Mouse (Mus musculus): ENCODE measurements at regions not wholly inside any gene's neighbourhood (a gene's known extent, or its start where the extent isn't known, plus 50 kb on each side); places are given as distances from the start of the nearest gene placed in this dataset.

DNA sequence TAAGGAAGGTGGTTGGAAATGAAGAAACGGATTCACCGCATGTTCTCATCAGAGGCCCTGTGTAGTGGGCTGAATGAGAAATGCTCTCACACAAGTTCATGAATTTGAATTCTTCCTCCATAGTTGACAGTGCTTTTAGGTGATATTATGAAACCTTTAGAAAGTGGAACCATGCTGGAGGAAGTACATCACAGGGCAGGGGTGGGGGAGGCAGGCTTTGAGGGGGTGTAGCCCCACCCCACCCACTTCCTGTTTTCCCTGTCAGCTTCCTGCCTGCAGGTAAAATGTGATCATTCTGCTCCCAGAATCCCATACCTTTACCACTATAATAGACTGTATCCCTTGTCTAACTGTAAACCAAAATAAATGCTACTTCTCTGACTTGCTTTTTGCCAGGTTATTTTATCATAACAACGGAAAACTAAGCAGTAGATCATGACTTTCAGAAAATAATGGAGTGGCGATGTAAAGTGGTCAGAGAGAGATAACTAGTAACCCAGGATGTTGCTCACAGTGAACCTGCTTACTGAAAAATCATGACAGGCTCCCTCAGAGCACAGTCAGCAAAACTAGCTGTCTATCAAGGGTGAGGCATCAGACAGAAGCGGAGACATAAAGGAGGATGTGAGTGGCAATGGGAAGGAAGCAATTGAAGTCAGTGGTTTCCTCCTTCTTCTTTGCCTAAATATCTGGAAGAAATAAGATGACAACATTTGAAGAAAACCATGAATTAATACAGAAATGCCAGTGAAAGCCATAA is 230.2 kb downstream of the Rnf144a start:
- H3K27me3 ChIP-seq: no peaks in the 10 kb centered on the region
- H3K9me3 ChIP-seq: no peaks in the 10 kb centered on the region
- 95% methylated on average over 5 of the region's 5 CpGs for WGBS
- no peak overlapping the region for H3K9ac ChIP-seq (replicated peaks)
- no peak overlapping the region for H3K4me3 ChIP-seq
- no peak overlapping the region for H3K27ac ChIP-seq (replicated peaks)
- 0 out of 2 replicates have a peak, but pooled peaks cover 3% of the 10 kb centered on the region for H3K4me1 ChIP-seq
- H3K36me3 ChIP-seq: no peaks in the 10 kb centered on the region
- no peak overlapping the region for H3K4me2 ChIP-seq (replicated peaks)
- no peak for ATAC-seq (replicated peaks)

GRCm38 (mm10) chr12:26183021-26183420 is 232.0 kb downstream of the Rnf144a start:
- 93% methylated on average over 2 of the region's 2 CpGs for WGBS
- Histone ChIP-seq H3K27me3 (no peaks in the 10 kb centered on the region), H3K9me3 (no peaks in the 10 kb centered on the region), H3K9ac (replicated peaks) (no peak overlapping the region), H3K4me3 (no peak overlapping the region), H3K4me2 (replicated peaks) (no peak overlapping the region), H3K27ac (replicated peaks) (no peak overlapping the region), H3K4me1 (0 out of 2 replicates have a peak, but pooled peaks cover 3% of the 10 kb centered on the region), H3K36me3 (no peaks in the 10 kb centered on the region)
- ATAC-seq (replicated peaks): no peak

GRCm38 (mm10) chr12:26180846-26181245 is 234.2 kb downstream of the Rnf144a start:
- H3K9ac ChIP-seq (replicated peaks): no peak overlapping the region
- 66% methylated on average over 7 of the region's 7 CpGs for WGBS

DNA sequence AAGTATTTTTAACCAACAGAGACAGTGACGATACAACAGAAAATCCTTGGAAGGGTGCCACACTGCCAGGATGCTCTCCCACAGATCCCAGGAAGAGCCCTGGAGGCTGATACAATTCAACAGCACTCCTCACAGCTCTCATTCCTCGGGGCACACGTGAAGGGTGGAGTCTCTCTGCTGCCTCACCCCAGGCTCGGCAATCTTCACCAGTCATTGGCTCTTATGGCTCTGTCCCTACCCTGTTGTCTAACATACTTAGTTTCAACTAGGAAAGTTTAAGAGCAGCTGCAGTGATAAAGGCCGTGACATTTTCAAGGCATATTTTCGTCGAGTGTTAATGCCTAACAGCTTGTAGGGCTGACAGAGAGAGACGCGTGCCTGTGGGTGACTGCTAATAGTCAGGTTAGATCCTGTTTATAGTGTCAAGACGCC is 238.8 kb downstream of the Rnf144a start:
- no peak overlapping the region for H3K4me3 ChIP-seq
- 63% methylated on average over 10 of the region's 10 CpGs for WGBS
- H3K9me3 ChIP-seq: no peaks in the 10 kb centered on the region
- ATAC-seq (replicated peaks): no peak
- no peaks in the 10 kb centered on the region for H3K27me3 ChIP-seq
- H3K36me3 ChIP-seq: no peaks in the 10 kb centered on the region
- H3K4me2 ChIP-seq (replicated peaks): no peak overlapping the region
- H3K9ac ChIP-seq (replicated peaks): no peak overlapping the region
- 0 out of 2 replicates have a peak, but pooled peaks cover 6% of the 10 kb centered on the region for H3K4me1 ChIP-seq
- H3K27ac ChIP-seq (replicated peaks): no peak overlapping the region

More at GRCm38 (mm10) chr12:26180846-26181245, 234.2 kb downstream of the Rnf144a start:
- H3K4me1 ChIP-seq: 0 out of 2 replicates have a peak, but pooled peaks cover 6% of the 10 kb centered on the region
- H3K4me2 ChIP-seq (replicated peaks): no peak overlapping the region
- H3K9me3 ChIP-seq: no peaks in the 10 kb centered on the region
- no peaks in the 10 kb centered on the region for H3K27me3 ChIP-seq
- no peak overlapping the region for H3K4me3 ChIP-seq
- ATAC-seq (replicated peaks): no peak
- H3K27ac ChIP-seq (replicated peaks): no peak overlapping the region
- no peaks in the 10 kb centered on the region for H3K36me3 ChIP-seq

GRCm38 (mm10) chr12:26163416-26163815 is 251.6 kb downstream of the Rnf144a start:
- no peaks in the 10 kb centered on the region for H3K4me1 ChIP-seq
- no peaks in the 10 kb centered on the region for H3K9me3 ChIP-seq
- no peak for ATAC-seq (replicated peaks)
- no peak overlapping the region for H3K4me3 ChIP-seq
- no peak overlapping the region for H3K4me2 ChIP-seq (replicated peaks)
- no peaks in the 10 kb centered on the region for H3K27me3 ChIP-seq
- WGBS: 76% methylated on average over 3 of the region's 3 CpGs
- H3K9ac ChIP-seq (replicated peaks): no peak overlapping the region
- H3K36me3 ChIP-seq: no peaks in the 10 kb centered on the region
- no peak overlapping the region for H3K27ac ChIP-seq (replicated peaks)

- H3K9me3 ChIP-seq: no peaks in the 10 kb centered on the region
- H3K36me3 ChIP-seq: no peaks in the 10 kb centered on the region
- no peak overlapping the region for H3K4me2 ChIP-seq (replicated peaks)
- no peak overlapping the region for H3K27ac ChIP-seq (replicated peaks)
- no peaks in the 10 kb centered on the region for H3K27me3 ChIP-seq
- no peaks in the 10 kb centered on the region for H3K4me1 ChIP-seq
- ATAC-seq (replicated peaks): no peak
- H3K4me3 ChIP-seq: no peak overlapping the region
- WGBS: 96% methylated on average over 11 of the region's 11 CpGs
- H3K9ac ChIP-seq (replicated peaks): no peak overlapping the region
Observed at GRCm38 (mm10) chr12:26160861-26161615, 254.0 kb downstream of the Rnf144a start.

DNA sequence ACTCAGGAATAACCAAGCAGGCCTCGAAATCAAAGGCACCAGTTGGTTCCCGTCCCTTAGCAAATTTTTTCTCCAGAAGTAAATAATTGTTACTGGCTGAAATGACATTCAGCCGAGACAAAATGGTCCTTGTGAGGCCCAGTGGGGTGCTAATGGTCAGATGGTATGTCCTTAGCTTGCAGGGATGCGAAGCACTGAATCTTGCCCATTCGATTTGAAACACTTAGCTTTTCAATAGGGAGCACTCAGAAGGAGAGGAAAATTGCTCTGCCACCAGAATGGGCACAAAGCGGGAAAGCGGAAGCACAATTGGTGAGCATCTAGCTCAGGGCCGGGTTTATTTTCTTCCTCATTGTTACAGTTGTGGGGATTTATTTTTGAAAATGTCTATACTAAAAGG is 262.1 kb downstream of the Rnf144a start:
- Histone ChIP-seq H3K27ac (replicated peaks) (no peak overlapping the region), H3K9me3 (no peaks in the 10 kb centered on the region), H3K4me2 (replicated peaks) (no peak overlapping the region), H3K4me1 (no peaks in the 10 kb centered on the region; the same call in 1 of the 2 replicates), H3K27me3 (no peaks in the 10 kb centered on the region), H3K4me3 (no peak overlapping the region), H3K9ac (replicated peaks) (no peak overlapping the region), H3K36me3 (no peaks in the 10 kb centered on the region)
- no peak for ATAC-seq (replicated peaks)
- 32% methylated on average over 8 of the region's 8 CpGs for WGBS

DNA sequence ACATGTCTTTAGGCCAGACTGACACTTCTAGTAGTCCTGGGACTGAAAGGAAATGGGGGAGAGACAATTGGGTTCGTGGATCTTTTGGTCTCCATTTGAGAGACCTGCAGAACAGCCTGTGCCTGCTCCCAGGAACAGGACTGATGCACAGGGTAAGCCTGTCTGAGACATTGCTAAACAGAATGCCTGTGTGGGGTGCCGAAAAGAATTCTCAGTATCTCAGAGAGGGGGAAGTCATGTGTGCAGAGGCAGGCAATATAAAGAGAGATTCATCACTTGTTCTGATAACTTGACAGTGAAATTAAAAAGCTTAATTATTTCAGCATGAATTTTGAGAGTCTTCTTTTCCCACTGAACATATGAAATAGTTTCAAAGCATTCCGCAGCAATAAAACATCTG is 268.7 kb downstream of the Rnf144a start:
- Histone ChIP-seq H3K27ac (replicated peaks) (no peak overlapping the region), H3K9ac (replicated peaks) (no peak overlapping the region), H3K36me3 (no peaks in the 10 kb centered on the region), H3K4me1 (peaks cover 8% of the 10 kb centered on the region; the same call in 1 of the 2 replicates), H3K9me3 (no peaks in the 10 kb centered on the region), H3K4me3 (no peak overlapping the region), H3K4me2 (replicated peaks) (no peak overlapping the region), H3K27me3 (no peaks in the 10 kb centered on the region)
- 67% methylated on average over 3 of the region's 3 CpGs for WGBS
- ATAC-seq (replicated peaks): no peak

DNA sequence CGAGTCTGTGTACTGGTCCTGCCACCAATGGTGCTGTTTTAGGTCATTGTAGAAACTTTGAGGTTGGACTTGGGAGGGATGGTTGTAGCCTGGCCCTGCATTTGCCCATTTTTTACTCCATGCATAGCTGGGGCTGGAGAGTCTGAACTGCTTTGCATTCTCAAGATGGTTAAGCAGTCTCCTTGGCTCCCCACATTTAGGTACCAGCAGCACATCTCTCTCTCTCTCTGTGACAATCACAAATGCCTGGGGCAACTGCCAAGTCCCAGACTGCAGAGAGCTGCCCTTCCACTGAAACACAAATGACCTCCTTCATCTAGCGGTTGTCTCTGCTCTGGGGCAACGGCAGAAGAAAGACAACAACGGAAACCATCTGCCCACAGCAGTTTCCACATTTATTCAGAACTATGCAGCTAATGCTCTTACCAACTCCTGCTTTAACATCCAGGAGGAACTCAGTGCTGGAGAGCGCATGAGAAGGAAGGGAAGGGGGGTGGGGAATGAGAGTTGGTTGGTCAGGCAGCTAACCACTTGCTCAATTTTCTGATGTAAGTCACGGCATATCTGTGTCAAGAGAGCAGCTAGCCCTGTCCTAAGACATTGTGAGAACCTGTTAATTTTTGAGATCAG is 269.9 kb downstream of the Rnf144a start:
- H3K4me1 ChIP-seq: peaks cover 8% of the 10 kb centered on the region; the same call in 1 of the 2 replicates
- no peak overlapping the region for H3K4me3 ChIP-seq
- no peaks in the 10 kb centered on the region for H3K27me3 ChIP-seq
- no peak overlapping the region for H3K27ac ChIP-seq (replicated peaks)
- H3K9me3 ChIP-seq: no peaks in the 10 kb centered on the region
- WGBS: 67% methylated on average over 6 of the region's 6 CpGs
- H3K36me3 ChIP-seq: no peaks in the 10 kb centered on the region
- H3K4me2 ChIP-seq (replicated peaks): no peak overlapping the region
- no peak overlapping the region for H3K9ac ChIP-seq (replicated peaks)
- no peak for ATAC-seq (replicated peaks)

DNA sequence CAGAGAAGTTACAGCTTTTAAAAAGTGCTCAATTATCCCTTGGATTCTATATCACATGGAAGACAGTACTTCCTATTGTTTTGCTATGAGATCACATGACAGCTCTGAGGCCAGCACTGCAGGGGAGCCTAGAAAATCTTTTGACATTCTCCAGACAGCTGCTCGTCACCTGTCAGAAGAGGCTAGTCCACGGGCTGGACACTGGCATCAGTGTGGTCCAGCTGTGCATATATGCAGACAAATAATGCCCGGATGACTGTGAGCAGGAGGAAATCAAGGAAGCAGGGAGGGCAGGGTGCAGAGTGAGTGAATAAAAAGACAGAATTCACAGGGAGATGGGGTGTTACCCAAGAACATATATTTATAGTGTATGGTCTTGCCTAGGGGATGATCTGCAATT is 270.4 kb downstream of the Rnf144a start:
- no peak overlapping the region for H3K9ac ChIP-seq (replicated peaks)
- peaks cover 8% of the 10 kb centered on the region; the same call in 1 of the 2 replicates for H3K4me1 ChIP-seq
- no peak overlapping the region for H3K4me2 ChIP-seq (replicated peaks)
- no peaks in the 10 kb centered on the region for H3K36me3 ChIP-seq
- ATAC-seq (replicated peaks): no peak
- no peaks in the 10 kb centered on the region for H3K9me3 ChIP-seq
- WGBS: 63% methylated on average over 3 of the region's 3 CpGs
- H3K27ac ChIP-seq (replicated peaks): no peak overlapping the region
- no peak overlapping the region for H3K4me3 ChIP-seq
- H3K27me3 ChIP-seq: no peaks in the 10 kb centered on the region

DNA sequence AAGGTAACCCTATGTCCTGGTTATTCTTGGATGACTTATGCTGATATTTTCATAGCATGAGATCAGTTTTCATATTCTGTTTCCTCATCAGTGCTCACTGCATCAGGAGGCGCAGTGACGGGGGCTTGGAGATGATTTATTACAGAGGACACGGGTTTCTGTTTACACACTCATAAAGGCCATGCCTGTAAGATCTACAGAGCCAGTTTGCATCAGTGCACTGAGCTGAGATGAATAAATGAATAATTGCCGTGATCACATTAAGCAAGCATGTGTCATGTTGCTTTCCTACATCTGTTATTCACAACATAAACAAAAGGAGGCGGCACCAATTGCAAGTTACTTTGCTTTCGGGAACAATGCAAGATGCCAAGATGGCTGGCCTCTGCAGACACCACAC is 271.6 kb downstream of the Rnf144a start:
- H3K9ac ChIP-seq (replicated peaks): no peak overlapping the region
- peak overlapping the region; percentile 16; the same call in 1 of the 2 replicates for H3K27ac ChIP-seq (replicated peaks)
- no peak overlapping the region for H3K4me3 ChIP-seq
- H3K4me2 ChIP-seq (replicated peaks): no peak overlapping the region
- 38% methylated on average over 6 of the region's 6 CpGs for WGBS
- no peaks in the 10 kb centered on the region for H3K9me3 ChIP-seq
- peaks cover 8% of the 10 kb centered on the region; the same call in 1 of the 2 replicates for H3K4me1 ChIP-seq
- H3K27me3 ChIP-seq: no peaks in the 10 kb centered on the region
- H3K36me3 ChIP-seq: no peaks in the 10 kb centered on the region
- peak; percentile 69 for ATAC-seq (replicated peaks)

DNA sequence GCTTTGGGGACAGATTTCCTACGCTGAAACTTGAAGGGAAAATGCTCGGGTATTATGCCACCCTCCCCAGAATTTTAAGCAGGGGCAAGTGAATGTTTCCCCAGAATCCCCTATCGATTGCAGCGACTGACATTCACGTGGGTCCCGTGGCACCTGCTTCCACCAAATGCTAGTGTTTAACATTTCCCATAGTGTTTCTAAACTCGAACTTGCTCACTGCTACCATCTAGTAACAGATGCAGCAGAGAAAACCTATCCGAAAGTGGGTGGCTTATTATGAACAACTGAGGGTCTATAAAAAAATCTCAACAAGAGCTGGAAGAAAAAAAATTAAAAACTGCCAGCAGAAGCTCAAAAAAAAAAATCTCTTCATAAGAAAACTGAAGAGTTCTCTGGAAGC is 284.2 kb downstream of the Rnf144a start:
- H3K4me1 ChIP-seq: peaks cover 6% of the 10 kb centered on the region
- no peak overlapping the region for H3K4me3 ChIP-seq
- no peak overlapping the region for H3K9ac ChIP-seq (replicated peaks)
- WGBS: 88% methylated on average over 8 of the region's 8 CpGs
- no peaks in the 10 kb centered on the region for H3K9me3 ChIP-seq
- no peaks in the 10 kb centered on the region for H3K36me3 ChIP-seq
- H3K27me3 ChIP-seq: no peaks in the 10 kb centered on the region
- no peak overlapping the region for H3K27ac ChIP-seq (replicated peaks)
- no peak for ATAC-seq (replicated peaks)
- H3K4me2 ChIP-seq (replicated peaks): no peak overlapping the region

Data from forebrain, embryonic 15.5 days (tissue).